Mouse (Mus musculus): ENCODE results near the gene Uqcrq. TPM values are rescaled to one million over a fixed set of nuclear protein-coding genes. Genes with fewer than 3 reads are reported as not detected.
"Not testable (repeated sequence)": the region's sequence is repeated elsewhere in the genome, so short reads cannot be mapped to it uniquely, and the experiment has no call there.

Uqcrq gene
- polyA plus RNA-seq, 1 experiment, result 238 TPM

GRCm38 (mm10) chr11:53436338-53436737, 5.7 kb upstream of the Uqcrq start:
- no peak for TF ChIP-seq POLR2A (IDR thresholded peaks at IDR 0.05; ENCODE audit: borderline replicate concordance, extremely low read depth, low read depth, low read length)
- TF ChIP-seq CTCF (IDR thresholded peaks at IDR 0.05; ENCODE audit: insufficient read depth, low read length), result no peak
- Histone ChIP-seq H3K4me1 (ENCODE audit: control insufficient read depth, insufficient read depth, low read length) (no peaks in the 10 kb centered on the region), H3K4me3 (replicated peaks; ENCODE audit: extremely low read depth, low read depth, low read length) (no peak overlapping the region)
- no peak for DNase-seq
- 72% methylated on average over 6 of the region's 6 CpGs for WGBS

GRCm38 (mm10) chr11:53435504-53435903, 4.9 kb upstream of the Uqcrq start:
- H3K4me1 ChIP-seq (ENCODE audit: control insufficient read depth, insufficient read depth, low read length), result no peaks in the 10 kb centered on the region
- DNase-seq, result no peak
- WGBS, result 71% methylated on average over 8 of the region's 8 CpGs
- TF ChIP-seq CTCF (IDR thresholded peaks at IDR 0.05; ENCODE audit: insufficient read depth, low read length), result no peak
- no peak for TF ChIP-seq POLR2A (IDR thresholded peaks at IDR 0.05; ENCODE audit: borderline replicate concordance, extremely low read depth, low read depth, low read length)
- H3K4me3 ChIP-seq (replicated peaks; ENCODE audit: extremely low read depth, low read depth, low read length), result no peak overlapping the region

- Histone ChIP-seq H3K4me1 (ENCODE audit: control insufficient read depth, insufficient read depth, low read length) (peaks cover 3% of the 10 kb centered on the region), H3K4me3 (replicated peaks; ENCODE audit: extremely low read depth, low read depth, low read length) (no peak overlapping the region)
- 41% methylated on average over 6 of the region's 6 CpGs for WGBS
- TF ChIP-seq CTCF (IDR thresholded peaks at IDR 0.05; ENCODE audit: insufficient read depth, low read length) (no peak), POLR2A (IDR thresholded peaks at IDR 0.05; ENCODE audit: borderline replicate concordance, extremely low read depth, low read depth, low read length) (no peak)
- no peak for DNase-seq
These were observed 2.4 kb upstream of the Uqcrq start for GRCm38 (mm10) chr11:53433057-53433456.

GRCm38 (mm10) chr11:53431347-53432056, 871 bp upstream of the Uqcrq start:
- no peak for TF ChIP-seq POLR2A (IDR thresholded peaks at IDR 0.05; ENCODE audit: borderline replicate concordance, extremely low read depth, low read depth, low read length)
- no peak for TF ChIP-seq CTCF (IDR thresholded peaks at IDR 0.05; ENCODE audit: insufficient read depth, low read length)
- no peak for DNase-seq
- WGBS, result 11% methylated on average over 9 of the region's 9 CpGs
- Histone ChIP-seq H3K4me1 (ENCODE audit: control insufficient read depth, insufficient read depth, low read length) (peaks cover 3% of the 10 kb centered on the region), H3K4me3 (replicated peaks; ENCODE audit: extremely low read depth, low read depth, low read length) (peak overlapping the region; percentile 40)

GRCm38 (mm10) chr11:53430300-53430669, 346 bp downstream of the Uqcrq start:
- TF ChIP-seq CTCF (IDR thresholded peaks at IDR 0.05; ENCODE audit: insufficient read depth, low read length) (no peak), POLR2A (IDR thresholded peaks at IDR 0.05; ENCODE audit: borderline replicate concordance, extremely low read depth, low read depth, low read length) (no peak)
- H3K4me1 ChIP-seq (ENCODE audit: control insufficient read depth, insufficient read depth, low read length), result peaks cover 3% of the 10 kb centered on the region
- H3K4me3 ChIP-seq (replicated peaks; ENCODE audit: extremely low read depth, low read depth, low read length), result peak overlapping the region; percentile 98
- WGBS, result under 1% methylated on average over 34 of the region's 34 CpGs
- DNase-seq, result no peak

GRCm38 (mm10) chr11:53429182-53429581, 1.4 kb downstream of the Uqcrq start:
- H3K4me3 ChIP-seq (replicated peaks; ENCODE audit: extremely low read depth, low read depth, low read length), result no peak overlapping the region
- peaks cover 3% of the 10 kb centered on the region for H3K4me1 ChIP-seq (ENCODE audit: control insufficient read depth, insufficient read depth, low read length)
- no peak for DNase-seq
- TF ChIP-seq CTCF (IDR thresholded peaks at IDR 0.05; ENCODE audit: insufficient read depth, low read length), result no peak
- TF ChIP-seq POLR2A (IDR thresholded peaks at IDR 0.05; ENCODE audit: borderline replicate concordance, extremely low read depth, low read depth, low read length), result no peak

- peaks cover 3% of the 10 kb centered on the region for H3K4me1 ChIP-seq (ENCODE audit: control insufficient read depth, insufficient read depth, low read length)
- no peak overlapping the region for H3K4me3 ChIP-seq (replicated peaks; ENCODE audit: extremely low read depth, low read depth, low read length)
- no peak for DNase-seq
- 93% methylated on average over 5 of the region's 5 CpGs for WGBS
- TF ChIP-seq POLR2A (IDR thresholded peaks at IDR 0.05; ENCODE audit: borderline replicate concordance, extremely low read depth, low read depth, low read length) (no peak), CTCF (IDR thresholded peaks at IDR 0.05; ENCODE audit: insufficient read depth, low read length) (no peak)
These were observed 1.9 kb downstream of the Uqcrq start for GRCm38 (mm10) chr11:53428716-53429057.

GRCm38 (mm10) chr11:53427993-53428715, 2.5 kb downstream of the Uqcrq start:
- peaks cover 3% of the 10 kb centered on the region for H3K4me1 ChIP-seq (ENCODE audit: control insufficient read depth, insufficient read depth, low read length)
- WGBS, result 91% methylated on average over 3 of the region's 3 CpGs
- no peak for DNase-seq
- TF ChIP-seq CTCF (IDR thresholded peaks at IDR 0.05; ENCODE audit: insufficient read depth, low read length), result no peak
- H3K4me3 ChIP-seq (replicated peaks; ENCODE audit: extremely low read depth, low read depth, low read length), result no peak overlapping the region

- WGBS, result 82% methylated on average over 3 of the region's 3 CpGs
- DNase-seq; H3K4me3 ChIP-seq (replicated peaks; ENCODE audit: extremely low read depth, low read depth, low read length): not testable (repeated sequence)
These were observed 3.7 kb downstream of the Uqcrq start for GRCm38 (mm10) chr11:53426914-53427313.

GRCm38 (mm10) chr11:53425711-53426255, 4.8 kb downstream of the Uqcrq start:
- H3K4me1 ChIP-seq (ENCODE audit: control insufficient read depth, insufficient read depth, low read length), result peaks cover 3% of the 10 kb centered on the region
- DNase-seq, result no peak
- WGBS, result 79% methylated on average over 6 of the region's 6 CpGs
- TF ChIP-seq CTCF (IDR thresholded peaks at IDR 0.05; ENCODE audit: insufficient read depth, low read length) (no peak), POLR2A (IDR thresholded peaks at IDR 0.05; ENCODE audit: borderline replicate concordance, extremely low read depth, low read depth, low read length) (no peak)
- H3K4me3 ChIP-seq (replicated peaks; ENCODE audit: extremely low read depth, low read depth, low read length), result no peak overlapping the region

More at GRCm38 (mm10) chr11:53426914-53427313, 3.7 kb downstream of the Uqcrq start:
- H3K4me1 ChIP-seq (ENCODE audit: control insufficient read depth, insufficient read depth, low read length), result not testable (repeated sequence)
